Mouse (Mus musculus) liver, embryonic 11.5 days (tissue): ENCODE results near the gene Vmn2r7. TPM values are rescaled to one million over a fixed set of nuclear protein-coding genes. Genes with fewer than 3 reads are reported as not detected.
"Not testable (repeated sequence)": the region's sequence is repeated elsewhere in the genome, so short reads cannot be mapped to it uniquely, and the experiment has no call there.

ENCODE experiments used
- ATAC-seq: fragments of 200-750 bp; cut with Nextera tagmentation; replicated peaks from 2 replicates; pipeline ENCODE4 v1.8.0; 2017; ENCODE audit warnings: moderate number of reproducible peaks, mild to moderate bottlenecking, moderate TSS enrichment, moderate library complexity; ENCODE audit not compliant: low FRiP score
- DNase-seq: peaks from one replicate; pipeline ENCODE4 v3.0.0-alpha.2; 2017; ENCODE audit warnings: low spot score
- H3K27ac ChIP-seq: fragments of 300-500 bp; sonication (generic); 2 replicates; pipeline ENCODE4 v1.5.1; 2014; ENCODE audit warnings: mild to moderate bottlenecking, low read depth, low read length, control low read depth
- H3K27me3 ChIP-seq: fragments of 300-500 bp; sonication (generic); replicated peaks from 2 replicates; pipeline ENCODE4 v1.6.1; 2014; ENCODE audit warnings: low read length, mixed read lengths; ENCODE audit not compliant: control insufficient read depth, insufficient read depth
- H3K36me3 ChIP-seq: fragments of 300-500 bp; sonication (generic); 2 replicates; pipeline ENCODE4 v1.6.1; 2014; ENCODE audit warnings: mild to moderate bottlenecking, low read length, moderate library complexity, mixed read lengths; ENCODE audit not compliant: control insufficient read depth, insufficient read depth
- H3K4me1 ChIP-seq: fragments of 300-500 bp; sonication (generic); replicated peaks from 2 replicates; pipeline ENCODE4 v1.6.1; 2014; ENCODE audit warnings: low read length, mixed read lengths; ENCODE audit not compliant: control insufficient read depth, insufficient read depth
- H3K4me2 ChIP-seq: fragments of 300-500 bp; sonication (generic); 2 replicates; pipeline ENCODE4 v1.6.1; 2014; ENCODE audit warnings: mild to moderate bottlenecking, control low read depth, moderate library complexity
- H3K4me3 ChIP-seq: fragments of 300-500 bp; sonication (generic); 2 replicates; pipeline ENCODE4 v1.5.1; 2014; ENCODE audit warnings: low read depth, low read length, control low read depth
- H3K9ac ChIP-seq: fragments of 300-500 bp; sonication (generic); 2 replicates; pipeline ENCODE4 v1.6.1; 2014; ENCODE audit warnings: low read depth, low read length, control low read depth
- H3K9me3 ChIP-seq: fragments of 300-500 bp; sonication (generic); 2 replicates; pipeline ENCODE4 v1.6.1; 2016; ENCODE audit warnings: low read length, inconsistent platforms, mixed read lengths; ENCODE audit not compliant: control insufficient read depth
- WGBS: fragments of 180-500 bp; shearing (Covaris S2); extraction: QIAGEN DNeasy Blood & Tissue Kit; methylation state at CpG from one replicate; pipeline ENCODE4 v1.1.7; 2014; 5-methylcytosine and 5-hydroxymethylcytosine counted together
- polyA plus RNA-seq: library from polyadenylated mRNA; unstranded; fragments of >200 nt; fragmentation: Nextera tagmentation; extraction: Ambion mirVana; gene quantifications from 2 replicates; pipeline ENCODE4 v1.2.1, GENCODE M21; 2014

Vmn2r7 gene
- polyA plus RNA-seq, 1 experiment from 2014 or later, result not detected

- Histone ChIP-seq H3K36me3 (no peaks in the 10 kb centered on the region), H3K9me3 (no peaks in the 10 kb centered on the region), H3K4me1 (no peaks in the 10 kb centered on the region), H3K4me3 (no peak overlapping the region), H3K27me3 (no peaks in the 10 kb centered on the region), H3K27ac (no peak overlapping the region), H3K4me2 (no peak overlapping the region), H3K9ac (no peak overlapping the region)
- 88% methylated on average over 1 of the region's 1 CpGs for WGBS
- no peak for ATAC-seq
- DNase-seq, result no peak
These were observed 61.7 kb downstream of the Vmn2r7 start for GRCm38 (mm10) chr3:64782901-64783300.

DNA sequence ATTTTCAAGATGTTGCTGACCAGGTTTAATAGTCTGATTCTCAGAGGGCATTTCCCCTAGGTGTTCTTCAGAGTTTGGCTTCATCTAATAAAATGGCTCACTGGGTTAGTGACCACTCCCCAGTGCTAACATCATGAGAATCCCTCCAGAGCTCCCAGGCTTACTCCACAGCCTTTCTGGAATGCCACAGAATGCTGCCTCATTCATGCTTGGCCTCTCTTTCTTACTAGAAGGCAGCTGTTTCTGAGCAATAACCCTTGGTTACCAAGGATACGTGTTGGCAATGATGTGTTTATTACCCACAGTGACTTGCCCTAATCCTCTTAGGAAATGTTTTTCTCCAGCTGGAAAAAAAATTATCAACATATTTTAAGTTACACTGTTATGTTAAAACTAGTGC, 72.4 kb downstream of the Vmn2r7 start:
- H3K36me3 ChIP-seq, result no peaks in the 10 kb centered on the region

GRCm38 (mm10) chr3:64756145-64756544, 88.4 kb downstream of the Vmn2r7 start:
- H3K36me3 ChIP-seq, result no peaks in the 10 kb centered on the region
- no peaks in the 10 kb centered on the region for H3K4me1 ChIP-seq
- ATAC-seq (no peak), DNase-seq (no peak)
- H3K9me3 ChIP-seq, result no peaks in the 10 kb centered on the region
- WGBS, result 73% methylated on average over 2 of the region's 2 CpGs
- H3K27me3 ChIP-seq, result no peaks in the 10 kb centered on the region
- no peak overlapping the region for H3K4me2 ChIP-seq
- H3K4me3 ChIP-seq, result no peak overlapping the region
- no peak overlapping the region for H3K9ac ChIP-seq
- H3K27ac ChIP-seq, result no peak overlapping the region

More for the DNA sequence above, 72.4 kb downstream of the Vmn2r7 start:
- no peaks in the 10 kb centered on the region for H3K9me3 ChIP-seq
- H3K4me1 ChIP-seq, result no peaks in the 10 kb centered on the region
- H3K4me3 ChIP-seq, result no peak overlapping the region
- DNase-seq (no peak), ATAC-seq (no peak)
- no peak overlapping the region for H3K4me2 ChIP-seq
- no peak overlapping the region for H3K9ac ChIP-seq
- H3K27me3 ChIP-seq, result no peaks in the 10 kb centered on the region
- no peak overlapping the region for H3K27ac ChIP-seq
- 86% methylated on average over 1 of the region's 1 CpGs for WGBS

DNA sequence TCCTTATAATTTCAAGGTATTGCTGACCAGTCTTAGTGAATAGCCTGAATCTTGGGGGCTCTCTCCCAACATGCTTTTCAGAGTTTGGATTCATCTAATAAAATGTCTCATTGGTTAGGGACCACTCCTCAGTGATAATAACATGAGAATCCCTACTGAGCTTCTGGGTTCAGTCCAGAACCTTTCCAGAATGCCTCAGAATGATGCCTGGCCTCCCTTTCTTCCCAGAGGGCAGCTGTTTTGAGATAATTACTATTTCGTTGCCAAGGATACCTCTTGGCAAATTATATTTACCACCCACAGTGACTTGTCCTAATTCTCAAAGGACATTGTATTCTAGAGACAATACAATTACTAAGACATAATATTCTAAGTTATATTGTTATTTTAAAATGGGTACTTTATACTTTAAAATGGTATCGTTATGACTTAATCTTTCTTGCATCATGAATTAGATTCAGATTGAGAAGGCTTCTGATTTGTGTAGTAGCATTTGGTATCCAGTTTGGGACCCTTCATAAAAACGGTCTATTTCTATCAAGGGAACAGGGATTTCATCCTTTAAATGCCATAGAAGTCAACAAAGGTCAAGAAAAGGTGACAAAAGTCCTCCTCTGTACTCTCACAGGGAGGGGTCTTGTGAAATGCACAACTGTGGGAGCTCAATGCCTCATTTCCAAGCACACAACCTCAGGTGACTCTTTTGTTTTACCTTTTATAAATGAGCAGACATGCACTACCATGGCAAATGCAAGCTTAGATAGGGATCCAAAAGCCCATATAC, 117.2 kb downstream of the Vmn2r7 start:
- DNase-seq, H3K36me3 ChIP-seq, H3K4me1 ChIP-seq, H3K27me3 ChIP-seq, H3K4me3 ChIP-seq, H3K4me2 ChIP-seq, ATAC-seq, H3K27ac ChIP-seq, H3K9ac ChIP-seq, H3K9me3 ChIP-seq: not testable (repeated sequence)
- 68% methylated on average over 3 of the region's 3 CpGs for WGBS

DNA sequence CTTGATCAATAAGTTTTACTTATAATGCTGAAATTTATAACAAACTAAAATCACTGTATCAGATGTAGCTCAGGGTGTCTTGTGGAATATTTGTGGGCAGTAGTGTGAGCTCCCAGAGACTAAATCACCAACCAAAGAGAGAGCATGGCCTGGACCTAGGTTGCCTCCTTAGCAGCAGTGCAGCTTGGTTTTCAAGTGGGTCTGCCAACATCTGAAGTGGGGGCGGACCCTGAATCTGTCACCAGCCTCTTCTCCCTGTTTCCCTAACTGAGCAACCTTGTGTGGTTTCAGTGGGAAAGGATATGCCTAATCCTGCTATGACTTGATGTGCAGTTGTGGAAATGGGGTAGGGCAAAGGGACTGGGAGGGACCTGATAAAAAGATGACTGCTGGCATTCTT, 118.8 kb downstream of the Vmn2r7 start:
- not testable (repeated sequence) for H3K4me3 ChIP-seq, H3K27ac ChIP-seq, H3K4me1 ChIP-seq, ATAC-seq, H3K27me3 ChIP-seq, H3K36me3 ChIP-seq, H3K9me3 ChIP-seq, DNase-seq, H3K9ac ChIP-seq, H3K4me2 ChIP-seq
- 89% methylated on average over 1 of the region's 1 CpGs for WGBS

GRCm38 (mm10) chr3:64676069-64676468, 168.5 kb downstream of the Vmn2r7 start:
- not testable (repeated sequence) for DNase-seq, H3K9ac ChIP-seq, H3K27ac ChIP-seq, H3K27me3 ChIP-seq, H3K36me3 ChIP-seq, H3K4me2 ChIP-seq, ATAC-seq, H3K4me1 ChIP-seq, H3K9me3 ChIP-seq, H3K4me3 ChIP-seq
- 79% methylated on average over 1 of the region's 1 CpGs for WGBS
